Mouse (Mus musculus): ENCODE data around the gene Sectm1b. TPM values are rescaled to one million over a fixed set of nuclear protein-coding genes. Genes with fewer than 3 reads are reported as not detected.
A peak's percentile ranks its signal among the peaks of the same experiment; 100 is the strongest.

Gene Sectm1b
- polyA plus RNA-seq, 1 experiment = not detected

DNA sequence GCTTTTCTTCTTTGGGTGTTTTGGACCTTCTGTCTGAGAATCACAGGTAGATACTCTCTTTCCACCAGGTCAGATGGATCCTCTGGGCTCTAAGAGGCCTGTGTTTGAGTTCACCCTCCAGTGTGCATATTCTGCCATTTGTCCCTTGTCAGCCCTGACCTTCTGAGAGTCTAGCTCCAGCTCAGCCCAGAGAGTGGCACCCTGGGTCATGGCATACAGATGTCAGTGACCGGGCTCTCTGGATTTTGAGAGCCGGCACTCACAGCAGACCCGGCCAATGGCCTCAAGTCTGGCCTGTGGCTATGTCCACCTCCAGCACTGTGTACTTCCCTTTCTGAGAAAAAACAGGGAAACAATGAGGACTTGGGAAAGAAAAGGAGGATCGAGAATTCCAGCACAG is 3.9 kb downstream of the Sectm1b start:
- 83% methylated on average over 4 of the region's 4 CpGs for WGBS

DNA sequence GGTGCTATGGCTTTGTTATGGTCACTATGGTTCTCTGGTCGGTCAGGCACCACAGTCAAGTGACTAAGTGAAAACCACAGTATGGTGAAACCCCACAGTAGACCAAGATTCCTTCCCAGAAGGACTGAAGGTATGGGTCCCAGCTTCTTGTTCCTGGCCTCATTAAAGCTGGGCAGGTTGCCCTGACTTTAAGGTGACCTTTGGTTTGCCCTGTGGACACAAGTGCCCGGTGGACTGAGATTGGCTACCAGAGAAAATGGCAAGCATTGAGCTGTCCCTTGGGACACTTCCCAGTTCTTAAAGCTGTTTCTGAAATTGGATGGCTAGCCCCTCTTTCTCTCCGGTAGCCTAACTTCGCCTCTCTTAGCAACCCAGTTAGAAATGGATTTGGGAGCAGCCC is 4.4 kb downstream of the Sectm1b start:
- TF ChIP-seq CTCF (IDR thresholded peaks at IDR 0.05; ENCODE audit: control insufficient read depth, insufficient read depth, low read length) (no peak), POLR2A (IDR thresholded peaks at IDR 0.05; ENCODE audit: borderline replicate concordance, control insufficient read depth, low read depth, low read length) (no peak)
- Histone ChIP-seq H3K4me3 (replicated peaks; ENCODE audit: control insufficient read depth, low read depth, low read length) (no peak overlapping the region), H3K4me1 (ENCODE audit: control insufficient read depth, insufficient read depth, low read length) (peaks cover 2% of the 10 kb centered on the region; the same call in 1 of the 2 replicates), H3K27ac (ENCODE audit: control insufficient read depth, insufficient read depth, low read depth, low read length, poor library complexity) (no peak overlapping the region)
- 70% methylated on average over 4 of the region's 4 CpGs for WGBS

More for the DNA sequence above, 3.9 kb downstream of the Sectm1b start:
- peaks cover 2% of the 10 kb centered on the region; the same call in 1 of the 2 replicates for H3K4me1 ChIP-seq (ENCODE audit: control insufficient read depth, insufficient read depth, low read length)
- no peak overlapping the region for H3K4me3 ChIP-seq (replicated peaks; ENCODE audit: control insufficient read depth, low read depth, low read length)
- no peak overlapping the region for H3K27ac ChIP-seq (ENCODE audit: control insufficient read depth, insufficient read depth, low read depth, low read length, poor library complexity)
- TF ChIP-seq CTCF (IDR thresholded peaks at IDR 0.05; ENCODE audit: control insufficient read depth, insufficient read depth, low read length) (no peak), POLR2A (IDR thresholded peaks at IDR 0.05; ENCODE audit: borderline replicate concordance, control insufficient read depth, low read depth, low read length) (no peak)

DNA sequence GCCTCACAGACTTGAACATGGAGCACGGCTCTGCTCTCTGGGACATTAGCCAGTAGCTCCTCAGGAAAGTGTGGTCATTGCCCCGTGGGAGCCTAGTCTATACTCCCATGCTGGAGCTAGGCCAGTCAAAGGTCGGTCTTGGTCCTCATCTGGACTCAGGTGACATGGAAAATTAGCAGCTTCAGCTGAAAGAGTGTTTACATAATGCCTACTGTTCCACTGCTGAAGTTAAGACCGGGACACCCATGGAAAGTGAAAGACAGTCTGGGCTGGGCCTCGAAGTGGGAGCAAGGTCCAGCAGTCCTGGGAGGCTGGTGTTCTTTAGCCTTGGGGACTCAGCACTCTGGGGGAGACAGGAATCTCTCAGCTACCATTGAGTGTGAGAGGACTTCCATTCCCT is 5.2 kb downstream of the Sectm1b start:
- Histone ChIP-seq H3K27ac (ENCODE audit: control insufficient read depth, insufficient read depth, low read depth, low read length, poor library complexity) (no peak overlapping the region), H3K4me1 (ENCODE audit: control insufficient read depth, insufficient read depth, low read length) (peaks cover 2% of the 10 kb centered on the region; the same call in 1 of the 2 replicates), H3K4me3 (replicated peaks; ENCODE audit: control insufficient read depth, low read depth, low read length) (no peak overlapping the region)
- no peak for TF ChIP-seq CTCF (IDR thresholded peaks at IDR 0.05; ENCODE audit: control insufficient read depth, insufficient read depth, low read length)
- no peak for TF ChIP-seq POLR2A (IDR thresholded peaks at IDR 0.05; ENCODE audit: borderline replicate concordance, control insufficient read depth, low read depth, low read length)
- WGBS = 73% methylated on average over 5 of the region's 5 CpGs

DNA sequence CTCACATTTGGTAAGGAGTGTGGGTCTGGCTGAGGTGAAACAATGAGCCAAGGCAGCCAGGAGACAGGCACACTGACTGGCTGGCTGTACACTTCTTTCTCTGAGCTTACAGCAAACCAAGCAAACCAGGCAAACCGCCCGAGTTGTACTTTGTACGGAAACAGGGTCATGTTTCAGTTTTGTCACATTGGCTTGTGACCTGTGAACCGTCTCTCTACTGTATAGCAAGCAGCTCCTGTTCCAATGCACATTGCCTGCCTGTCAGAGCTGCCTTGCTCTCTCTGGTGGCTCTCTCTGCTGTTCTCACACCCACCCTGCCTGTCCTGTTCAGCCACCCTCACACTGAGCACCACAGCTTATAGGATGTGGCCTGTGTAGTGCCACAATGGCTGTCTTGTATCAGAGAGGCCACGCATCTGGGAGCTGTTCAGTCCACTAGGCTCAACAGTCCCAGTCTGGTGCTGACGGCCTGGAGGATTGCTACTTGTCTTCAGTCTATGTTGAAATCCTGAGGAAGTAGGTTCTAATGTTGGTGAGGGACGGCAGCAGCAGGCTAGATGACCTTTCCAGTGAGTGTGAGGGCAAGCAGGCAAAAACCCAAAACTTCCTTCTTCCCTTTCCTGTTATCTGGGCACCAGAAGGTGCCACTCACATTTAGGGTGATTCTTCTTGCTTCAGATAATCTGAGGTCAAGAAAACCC is 6.7 kb downstream of the Sectm1b start:
- TF ChIP-seq CTCF (IDR thresholded peaks at IDR 0.05; ENCODE audit: control insufficient read depth, insufficient read depth, low read length) = no peak
- no peak for TF ChIP-seq POLR2A (IDR thresholded peaks at IDR 0.05; ENCODE audit: borderline replicate concordance, control insufficient read depth, low read depth, low read length)
- Histone ChIP-seq H3K4me1 (ENCODE audit: control insufficient read depth, insufficient read depth, low read length) (peaks cover 2% of the 10 kb centered on the region; the same call in 1 of the 2 replicates), H3K4me3 (replicated peaks; ENCODE audit: control insufficient read depth, low read depth, low read length) (no peak overlapping the region), H3K27ac (ENCODE audit: control insufficient read depth, insufficient read depth, low read depth, low read length, poor library complexity) (no peak overlapping the region)
- 55% methylated on average over 7 of the region's 7 CpGs for WGBS

DNA sequence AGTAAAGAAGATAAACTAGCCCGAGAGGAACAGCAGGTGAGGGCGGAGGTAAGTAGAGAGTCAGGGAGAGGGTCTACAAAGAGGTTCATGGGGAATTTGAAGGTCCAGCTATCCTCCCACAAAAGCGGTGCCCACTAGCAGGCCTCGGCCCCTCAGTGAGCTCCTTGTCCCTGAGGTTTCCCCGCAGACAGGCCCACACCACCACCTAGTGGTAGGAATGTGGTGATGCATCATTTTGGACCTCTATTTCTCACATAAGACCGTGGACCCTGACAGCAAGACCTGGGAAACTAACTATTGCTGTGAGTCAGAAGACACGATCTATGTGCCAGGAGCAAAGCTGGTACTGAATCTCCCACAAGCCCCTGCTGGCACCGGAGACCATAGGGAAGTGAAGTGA is 9.8 kb downstream of the Sectm1b start:
- TF ChIP-seq POLR2A (IDR thresholded peaks at IDR 0.05; ENCODE audit: borderline replicate concordance, control insufficient read depth, low read depth, low read length) (no peak), CTCF (IDR thresholded peaks at IDR 0.05; ENCODE audit: control insufficient read depth, insufficient read depth, low read length) (peak; percentile 95)
- Histone ChIP-seq H3K27ac (ENCODE audit: control insufficient read depth, insufficient read depth, low read depth, low read length, poor library complexity) (no peak overlapping the region), H3K4me1 (ENCODE audit: control insufficient read depth, insufficient read depth, low read length) (peaks cover 2% of the 10 kb centered on the region; the same call in 1 of the 2 replicates), H3K4me3 (replicated peaks; ENCODE audit: control insufficient read depth, low read depth, low read length) (no peak overlapping the region)
- 20% methylated on average over 8 of the region's 8 CpGs for WGBS

DNA sequence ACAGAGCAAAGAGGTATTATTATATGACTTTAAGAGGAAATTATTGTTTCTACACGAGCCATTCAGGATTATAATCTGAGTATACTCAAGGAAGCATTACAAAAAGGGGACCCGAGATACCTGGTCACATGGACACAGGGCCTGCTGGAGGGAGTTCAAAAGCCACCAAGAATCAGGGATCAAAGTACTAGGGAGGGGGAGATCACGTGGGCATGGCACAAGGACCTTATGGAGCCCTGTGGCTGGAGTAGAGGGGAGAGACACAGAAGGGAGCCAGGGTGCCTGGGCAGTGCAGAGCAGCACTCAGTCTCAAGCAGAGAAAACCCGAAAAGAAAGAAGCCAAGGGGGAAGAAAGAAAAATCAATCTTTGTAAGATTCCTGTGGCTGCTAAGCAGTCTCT is 11.0 kb downstream of the Sectm1b start:
- 71% methylated on average over 4 of the region's 4 CpGs for whole genome bisulfite sequencing
- H3K4me1 ChIP-seq (ENCODE audit: control insufficient read depth, insufficient read depth, low read length) = peaks cover 2% of the 10 kb centered on the region; the same call in 1 of the 2 replicates
- no peak overlapping the region for H3K27ac ChIP-seq (ENCODE audit: control insufficient read depth, insufficient read depth, low read depth, low read length, poor library complexity)
- no peak overlapping the region for H3K4me3 ChIP-seq (replicated peaks; ENCODE audit: control insufficient read depth, low read depth, low read length)
- TF ChIP-seq POLR2A (IDR thresholded peaks at IDR 0.05; ENCODE audit: borderline replicate concordance, control insufficient read depth, low read depth, low read length) (no peak), CTCF (IDR thresholded peaks at IDR 0.05; ENCODE audit: control insufficient read depth, insufficient read depth, low read length) (no peak)

DNA sequence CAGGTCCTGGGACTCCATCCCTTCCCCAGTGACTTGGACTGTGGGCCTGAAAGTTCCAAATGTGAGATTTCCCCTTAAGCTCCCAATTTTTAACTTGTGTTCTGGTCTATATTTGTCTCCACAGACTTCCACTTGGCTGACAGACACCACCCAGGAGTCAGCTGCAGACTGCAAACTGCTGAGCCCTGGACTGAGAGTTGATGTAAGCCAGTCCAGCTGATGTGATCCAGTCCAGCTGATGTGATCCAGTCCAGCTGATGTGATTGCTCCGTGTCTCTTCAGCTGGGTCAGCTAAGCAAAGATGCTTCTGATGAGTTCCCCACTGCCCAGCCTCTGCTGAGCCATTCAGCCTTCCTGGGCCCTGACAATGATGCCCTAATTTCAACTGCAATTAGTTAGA is 11.6 kb downstream of the Sectm1b start:
- no peak overlapping the region for H3K27ac ChIP-seq (ENCODE audit: control insufficient read depth, insufficient read depth, low read depth, low read length, poor library complexity)
- 79% methylated on average over 1 of the region's 1 CpGs for WGBS
- no peak for TF ChIP-seq CTCF (IDR thresholded peaks at IDR 0.05; ENCODE audit: control insufficient read depth, insufficient read depth, low read length)
- TF ChIP-seq POLR2A (IDR thresholded peaks at IDR 0.05; ENCODE audit: borderline replicate concordance, control insufficient read depth, low read depth, low read length) = no peak
- H3K4me3 ChIP-seq (replicated peaks; ENCODE audit: control insufficient read depth, low read depth, low read length) = no peak overlapping the region
- H3K4me1 ChIP-seq (ENCODE audit: control insufficient read depth, insufficient read depth, low read length) = peaks cover 2% of the 10 kb centered on the region; the same call in 1 of the 2 replicates

DNA sequence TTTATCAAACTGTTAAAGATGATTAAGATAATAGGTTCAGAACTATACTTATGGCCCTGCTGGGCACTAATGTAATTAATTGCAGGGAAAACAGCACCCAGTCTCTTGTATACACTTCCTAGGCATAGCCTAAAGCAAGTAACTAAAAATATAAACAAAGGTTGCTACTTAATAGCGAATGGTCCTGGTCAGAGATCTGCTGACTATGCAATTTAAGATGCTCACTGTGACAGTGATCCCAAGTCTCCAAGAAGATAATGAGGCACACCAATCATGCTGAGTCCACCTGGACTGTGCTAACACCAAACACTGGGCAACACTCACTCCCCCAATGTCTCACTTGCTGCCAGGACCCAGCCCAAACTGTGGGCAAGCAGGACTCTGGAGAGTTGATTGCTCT is 13.5 kb downstream of the Sectm1b start:
- H3K4me3 ChIP-seq (replicated peaks; ENCODE audit: control insufficient read depth, low read depth, low read length) = no peak overlapping the region
- H3K27ac ChIP-seq (ENCODE audit: control insufficient read depth, insufficient read depth, low read depth, low read length, poor library complexity) = no peak overlapping the region
- TF ChIP-seq CTCF (IDR thresholded peaks at IDR 0.05; ENCODE audit: control insufficient read depth, insufficient read depth, low read length) (no peak), POLR2A (IDR thresholded peaks at IDR 0.05; ENCODE audit: borderline replicate concordance, control insufficient read depth, low read depth, low read length) (no peak)
- no peaks in the 10 kb centered on the region for H3K4me1 ChIP-seq (ENCODE audit: control insufficient read depth, insufficient read depth, low read length)
- 89% methylated on average over 1 of the region's 1 CpGs for WGBS

Measured in bone marrow, adult 2 months (tissue).